Comparison of ENCODE assay signal across 10 mouse cellular contexts in genomic region chr6:13030961-13031360, GRCm38 (mm10). TPM values are rescaled to one million over a fixed set of nuclear protein-coding genes. Genes with fewer than 3 reads are reported as not detected.
DNase-seq lines count a peak whose midpoint lies in the region; ATAC-seq lines count a peak whose summit lies in the region.
"Had no signal": no experiment of that assay in that cellular context is flagged by ENCODE, and none has a peak within 500 bp of the region (broad histone marks: within the 10 kb centered on the region; RNA-seq: fewer than 3 reads in every experiment).

No protein-coding gene starts in this region.

- no peaks in the 10 kb centered on the region for H3K36me3 ChIP-seq in forebrain, embryonic 13.5 days (ENCODE audit: poor library complexity, severe bottlenecking)
- no peaks in the 10 kb centered on the region for H3K36me3 ChIP-seq in forebrain, embryonic 11.5 days (ENCODE audit: control insufficient read depth, insufficient read depth, low read length)
- no peaks in the 10 kb centered on the region for H3K36me3 ChIP-seq in midbrain, embryonic 11.5 days (ENCODE audit: control insufficient read depth, insufficient read depth, low read length)
- no peaks in the 10 kb centered on the region for H3K36me3 ChIP-seq in midbrain, embryonic 10.5 days
- no peaks in the 10 kb centered on the region for H3K36me3 ChIP-seq in hindbrain, embryonic 14.5 days (replicated peaks; ENCODE audit: control insufficient read depth, insufficient read depth)
- H3K36me3 ChIP-seq in neural tube, embryonic 13.5 days: no peaks in the 10 kb centered on the region
- H3K36me3 ChIP-seq: embryonic facial prominence, embryonic 13.5 days; limb, embryonic 15.5 days had no signal

- ATAC-seq in forebrain, embryonic 13.5 days: peak; percentile 58; the same call in 1 of the 2 replicates
- ATAC-seq in forebrain, embryonic 11.5 days (replicated peaks; ENCODE audit: low FRiP score): no peak
- peak; percentile 74; the same call in 1 of the 2 replicates for ATAC-seq in midbrain, embryonic 11.5 days (ENCODE audit: low FRiP score)
- peak; percentile 83; the same call in 1 of the 2 replicates for ATAC-seq in hindbrain, embryonic 14.5 days (ENCODE audit: low FRiP score)
- ATAC-seq in neural tube, embryonic 13.5 days (ENCODE audit: low read depth): peak; percentile 61; the same call in 1 of the 2 replicates
- no peak for ATAC-seq in megakaryocyte progenitor cell, adult 5-6 weeks (replicated peaks; ENCODE audit: poor library complexity)
- no peak for ATAC-seq in CD4-positive, CD25-positive, alpha-beta regulatory T cell, adult 4 months

- no peak overlapping the region for H3K9ac ChIP-seq in forebrain, embryonic 13.5 days
- no peak overlapping the region for H3K9ac ChIP-seq in forebrain, embryonic 11.5 days (ENCODE audit: low read length)
- H3K9ac ChIP-seq in midbrain, embryonic 11.5 days (ENCODE audit: low read length): no peak overlapping the region
- no peak overlapping the region for H3K9ac ChIP-seq in hindbrain, embryonic 14.5 days
- H3K9ac ChIP-seq in neural tube, embryonic 13.5 days: no peak overlapping the region
- H3K9ac ChIP-seq: embryonic facial prominence, embryonic 13.5 days; limb, embryonic 15.5 days had no signal

- 76% methylated on average over 1 of the region's 1 CpGs for WGBS in forebrain, embryonic 13.5 days
- WGBS in forebrain, embryonic 11.5 days: 64% methylated on average over 1 of the region's 1 CpGs
- 55% methylated on average over 1 of the region's 1 CpGs for WGBS in midbrain, embryonic 11.5 days
- 73% methylated on average over 1 of the region's 1 CpGs for WGBS in midbrain, embryonic 10.5 days
- WGBS in hindbrain, embryonic 14.5 days: 50% methylated on average over 1 of the region's 1 CpGs
- WGBS in neural tube, embryonic 13.5 days: 41% methylated on average over 1 of the region's 1 CpGs

- no peaks in the 10 kb centered on the region for H3K9me3 ChIP-seq in forebrain, embryonic 13.5 days (replicated peaks)
- H3K9me3 ChIP-seq in forebrain, embryonic 11.5 days (ENCODE audit: control insufficient read depth, low read length): no peaks in the 10 kb centered on the region
- no peaks in the 10 kb centered on the region for H3K9me3 ChIP-seq in midbrain, embryonic 11.5 days (ENCODE audit: control insufficient read depth, low read length)
- H3K9me3 ChIP-seq in midbrain, embryonic 10.5 days (replicated peaks): no peaks in the 10 kb centered on the region
- H3K9me3 ChIP-seq in hindbrain, embryonic 14.5 days (ENCODE audit: control insufficient read depth, low read length): no peaks in the 10 kb centered on the region
- H3K9me3 ChIP-seq in neural tube, embryonic 13.5 days: no peaks in the 10 kb centered on the region
- H3K9me3 ChIP-seq: embryonic facial prominence, embryonic 13.5 days; limb, embryonic 15.5 days had no signal

- H3K4me2 ChIP-seq in forebrain, embryonic 13.5 days: no peak overlapping the region
- no peak overlapping the region for H3K4me2 ChIP-seq in forebrain, embryonic 11.5 days (ENCODE audit: low read depth, low read length, severe bottlenecking)
- no peak overlapping the region for H3K4me2 ChIP-seq in midbrain, embryonic 11.5 days
- no peak overlapping the region for H3K4me2 ChIP-seq in hindbrain, embryonic 14.5 days (replicated peaks)
- H3K4me2 ChIP-seq in neural tube, embryonic 13.5 days: no peak overlapping the region
- H3K4me2 ChIP-seq: embryonic facial prominence, embryonic 13.5 days; limb, embryonic 15.5 days had no signal

- H3K4me3 ChIP-seq in forebrain, embryonic 13.5 days: no peak overlapping the region
- H3K4me3 ChIP-seq in forebrain, embryonic 11.5 days (ENCODE audit: low read depth, low read length): no peak overlapping the region
- no peak overlapping the region for H3K4me3 ChIP-seq in midbrain, embryonic 11.5 days (ENCODE audit: low read depth, low read length)
- H3K4me3 ChIP-seq in midbrain, embryonic 10.5 days: no peak overlapping the region
- H3K4me3 ChIP-seq in hindbrain, embryonic 14.5 days (replicated peaks; ENCODE audit: low read length): no peak overlapping the region
- no peak overlapping the region for H3K4me3 ChIP-seq in neural tube, embryonic 13.5 days
- H3K4me3 ChIP-seq: embryonic facial prominence, embryonic 13.5 days; limb, embryonic 15.5 days had no signal

- no peaks in the 10 kb centered on the region for H3K27me3 ChIP-seq in forebrain, embryonic 13.5 days
- no peaks in the 10 kb centered on the region for H3K27me3 ChIP-seq in forebrain, embryonic 11.5 days (ENCODE audit: control insufficient read depth, insufficient read depth, low read length)
- no peaks in the 10 kb centered on the region for H3K27me3 ChIP-seq in midbrain, embryonic 11.5 days (ENCODE audit: control insufficient read depth, insufficient read depth, low read length)
- H3K27me3 ChIP-seq in midbrain, embryonic 10.5 days (ENCODE audit: low read depth, poor library complexity, severe bottlenecking): no peaks in the 10 kb centered on the region
- no peaks in the 10 kb centered on the region for H3K27me3 ChIP-seq in hindbrain, embryonic 14.5 days (ENCODE audit: control insufficient read depth, insufficient read depth, low read length)
- H3K27me3 ChIP-seq in neural tube, embryonic 13.5 days: no peaks in the 10 kb centered on the region
- H3K27me3 ChIP-seq: embryonic facial prominence, embryonic 13.5 days; limb, embryonic 15.5 days had no signal

- no peak overlapping the region for H3K27ac ChIP-seq in forebrain, embryonic 13.5 days
- no peak overlapping the region for H3K27ac ChIP-seq in forebrain, embryonic 11.5 days (ENCODE audit: low read depth, low read length)
- H3K27ac ChIP-seq in midbrain, embryonic 11.5 days (ENCODE audit: low read depth, low read length): no peak overlapping the region
- H3K27ac ChIP-seq in midbrain, embryonic 10.5 days (replicated peaks): no peak overlapping the region
- no peak overlapping the region for H3K27ac ChIP-seq in hindbrain, embryonic 14.5 days
- no peak overlapping the region for H3K27ac ChIP-seq in neural tube, embryonic 13.5 days (replicated peaks)
- H3K27ac ChIP-seq: embryonic facial prominence, embryonic 13.5 days; limb, embryonic 15.5 days had no signal

- DNase-seq in forebrain, embryonic 11.5 days (ENCODE audit: low spot score): no peak
- DNase-seq in midbrain, embryonic 11.5 days (ENCODE audit: low spot score, missing footprints): no peak
- DNase-seq in midbrain, embryonic 10.5 days (ENCODE audit: low spot score): no peak
- DNase-seq in hindbrain, embryonic 14.5 days (ENCODE audit: low spot score): peak; percentile 64

- H3K4me1 ChIP-seq in forebrain, embryonic 13.5 days: no peaks in the 10 kb centered on the region
- no peaks in the 10 kb centered on the region for H3K4me1 ChIP-seq in forebrain, embryonic 11.5 days (replicated peaks; ENCODE audit: control insufficient read depth, insufficient read depth, low read length)
- H3K4me1 ChIP-seq in midbrain, embryonic 11.5 days (ENCODE audit: control insufficient read depth, insufficient read depth, low read length): no peaks in the 10 kb centered on the region
- no peaks in the 10 kb centered on the region for H3K4me1 ChIP-seq in midbrain, embryonic 10.5 days
- H3K4me1 ChIP-seq in hindbrain, embryonic 14.5 days (replicated peaks; ENCODE audit: control insufficient read depth, insufficient read depth, low read length): no peaks in the 10 kb centered on the region
- H3K4me1 ChIP-seq in neural tube, embryonic 13.5 days (replicated peaks): no peaks in the 10 kb centered on the region
- H3K4me1 ChIP-seq: embryonic facial prominence, embryonic 13.5 days; limb, embryonic 15.5 days had no signal

RNA-seq across cellular contexts. Expression of gene Tmem106b, which starts 38.6 kb away (rescaled TPM):
- polyA plus RNA-seq in forebrain, embryonic 13.5 days (2015; fragmentation: Nextera tagmentation; extraction: Ambion mirVana): 27.5 and 27.6 TPM in 2 replicates
- 23.8 and 27.2 TPM in 2 replicates for polyA plus RNA-seq in forebrain, embryonic 11.5 days (2014; fragmentation: Nextera tagmentation; extraction: Ambion mirVana)
- polyA plus RNA-seq in midbrain, embryonic 11.5 days (2014; fragmentation: Nextera tagmentation; extraction: Ambion mirVana): 30.4 and 35.6 TPM in 2 replicates
- 19.2 and 24.5 TPM in 2 replicates for polyA plus RNA-seq in midbrain, embryonic 10.5 days (2016; fragmentation: Nextera tagmentation; extraction: Ambion mirVana)
- 54.4 and 58.1 TPM in 2 replicates for polyA plus RNA-seq in hindbrain, embryonic 14.5 days (2014; fragmentation: Nextera tagmentation; extraction: Ambion mirVana)
- polyA plus RNA-seq in neural tube, embryonic 13.5 days (2015; fragmentation: Nextera tagmentation; extraction: Ambion mirVana): 37.9 and 42.4 TPM in 2 replicates
- total RNA-seq in megakaryocyte progenitor cell, adult 5-6 weeks (2015): 26.4 and 31.7 TPM in 2 replicates
- total RNA-seq in megakaryocyte progenitor cell, adult 5-6 weeks (2017): 11.2 and 24.7 TPM in 2 replicates
- 10 to 100 TPM; 30.7 to 35.2 TPM for polyA plus RNA-seq in CD4-positive, CD25-positive, alpha-beta regulatory T cell, adult 4 months (2017; shearing (Covaris generic))

Comparison
In these comparisons a context has a peak if more than half of its experiments do, and no peak if none do; other contexts are left out.
1. ATAC-seq: peak in forebrain, embryonic 13.5 days (single experiment), midbrain, embryonic 11.5 days (single experiment), hindbrain, embryonic 14.5 days (single experiment) and neural tube, embryonic 13.5 days (single experiment); none in forebrain, embryonic 11.5 days (single experiment), megakaryocyte progenitor cell, adult 5-6 weeks (single experiment) and CD4-positive, CD25-positive, alpha-beta regulatory T cell, adult 4 months (single experiment).